Mouse (Mus musculus) granulocyte monocyte progenitor cell, adult 5-6 weeks (primary cell): ENCODE results near the gene Tsr2. TPM values are rescaled to one million over a fixed set of nuclear protein-coding genes. Genes with fewer than 3 reads are reported as not detected.

Experiments
- ATAC-seq: replicated peaks from 2 replicates; pipeline ENCODE4 v1.8.0; 2016; ENCODE audit warnings: mild to moderate bottlenecking, moderate TSS enrichment, inconsistent platforms; ENCODE audit not compliant: poor library complexity, severe bottlenecking
- total RNA-seq, 2 experiments: library from RNA; stranded (forward) in 1 of 2; stranded (reverse) in 1 of 2; fragments of 200-712, 200-1000 nt in 1 of 2; fragments of >200 nt in 1 of 2; fragmentation: Nextera tagmentation in 1 of 2; gene quantifications; 2 replicates each; pipeline ENCODE4 v1.2.3; 2014 to 2017

The Tsr2 gene
- total RNA-seq, 2 experiments from 2014 or later = 27.9 to 50.2 TPM

DNA sequence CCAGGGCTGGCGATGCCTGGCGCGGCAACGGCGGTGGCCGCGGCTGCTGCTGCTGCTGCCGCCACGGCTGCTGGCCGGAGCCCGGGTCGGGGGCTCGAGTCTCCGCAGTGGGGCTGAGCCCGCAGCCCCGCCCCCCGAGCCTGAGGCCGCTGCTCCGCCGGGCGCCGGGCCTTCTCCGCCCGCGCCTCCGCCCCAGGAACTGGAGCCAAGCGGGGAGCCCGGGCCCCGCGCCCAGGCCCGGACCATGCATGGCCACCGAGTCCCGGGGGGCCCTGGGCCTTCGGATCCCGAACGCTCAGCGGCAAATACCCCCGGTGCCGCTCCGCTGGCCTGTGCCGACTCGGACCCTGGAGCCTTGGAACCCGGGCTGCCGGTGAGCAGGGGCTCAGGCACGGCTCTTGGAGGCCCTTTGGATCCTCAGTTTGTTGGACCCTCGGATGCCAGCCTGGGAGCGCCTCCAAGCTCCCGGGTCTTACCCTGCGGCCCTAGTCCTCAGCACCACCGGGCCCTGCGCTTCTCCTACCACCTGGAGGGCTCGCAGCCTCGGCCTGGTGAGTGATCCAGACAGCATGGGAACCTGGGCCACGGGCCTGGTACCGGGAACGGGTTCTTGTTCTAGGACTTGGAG lies 48.8 kb downstream of the Tsr2 start:
- ATAC-seq = peak; percentile 25

DNA sequence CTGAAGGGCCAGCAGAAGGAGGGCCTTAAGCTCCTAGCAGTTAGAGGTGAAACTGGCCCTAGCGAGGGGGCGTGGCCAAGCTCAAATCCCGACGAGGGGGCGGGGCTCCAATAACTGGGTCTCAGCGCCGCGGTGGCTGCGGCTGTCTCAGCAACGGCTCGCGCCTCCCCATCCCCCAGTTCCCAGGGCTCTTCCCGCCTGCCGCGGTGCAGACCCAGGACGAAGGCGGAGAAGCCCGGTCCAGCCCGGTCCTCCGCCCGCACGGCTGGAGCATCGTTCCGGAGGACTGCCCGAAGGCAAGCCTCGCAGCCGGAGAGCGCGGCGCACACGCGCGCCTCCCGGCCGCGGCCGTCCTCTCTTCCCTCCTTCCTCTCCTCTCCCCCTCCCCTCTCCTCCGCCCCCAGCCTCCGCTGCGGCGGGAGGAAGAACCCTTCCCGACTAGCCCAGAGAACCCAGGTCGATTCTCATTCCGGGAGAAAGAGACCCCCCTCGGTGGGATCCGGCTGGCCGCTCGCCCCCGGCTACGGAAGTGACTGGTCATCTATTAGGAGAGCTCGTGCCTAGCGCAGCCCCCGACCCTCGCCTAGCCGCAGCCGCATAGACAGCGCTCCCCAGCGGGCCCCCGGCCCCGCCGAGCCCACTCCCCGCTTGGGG lies 49.4 kb downstream of the Tsr2 start:
- peak; percentile 85 for ATAC-seq

GRCm38 (mm10) chrX:151046321-151046720 lies 50.0 kb downstream of the Tsr2 start:
- ATAC-seq = no peak

- no peak for ATAC-seq
Measured at GRCm38 (mm10) chrX:151045850-151046249, 50.5 kb downstream of the Tsr2 start, which contains the start of gene Fgd1. Gene Fgd1, plus strand, starts transcription at chrX:151046150.

DNA sequence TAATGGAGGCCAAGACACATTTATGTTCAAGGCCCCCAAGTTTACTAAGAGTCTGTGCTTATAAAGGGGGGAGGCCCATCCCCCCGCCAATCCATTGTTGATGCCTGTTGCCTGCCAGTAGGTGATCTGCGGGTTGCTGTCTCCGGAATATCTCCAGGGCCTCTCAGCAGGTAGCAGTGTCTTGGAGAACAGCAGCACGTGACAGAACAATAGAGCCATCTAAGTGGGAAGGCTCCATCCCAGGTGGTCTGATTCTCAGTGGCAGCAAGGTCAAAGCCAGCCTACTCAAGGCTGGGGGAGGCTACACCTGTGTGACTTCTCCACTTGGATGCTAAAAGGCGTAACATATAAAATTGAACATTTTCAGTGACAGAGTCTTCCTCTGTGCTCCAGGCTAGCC lies 55.1 kb downstream of the Tsr2 start:
- ATAC-seq = no peak

Other genes starting within 250 kb of the Tsr2 start
- 37.0 and 55.5 TPM in 2 replicates for gene Gnl3l, start 79.2 kb downstream of the Tsr2 start, total RNA-seq (2014; fragmentation: Nextera tagmentation)
- 46.9 and 47.9 TPM in 2 replicates for gene Gnl3l, start 79.2 kb downstream of the Tsr2 start, total RNA-seq (2017)
- 2.2 and 3.6 TPM in 2 replicates for gene Fgd1, start 50.4 kb downstream of the Tsr2 start, total RNA-seq (2014; fragmentation: Nextera tagmentation)
- 0.67 and 3.0 TPM in 2 replicates for gene Fgd1, start 50.4 kb downstream of the Tsr2 start, total RNA-seq (2017)
- not detected in 2 replicates for gene Wnk3, start 101.5 kb upstream of the Tsr2 start, total RNA-seq (2014; fragmentation: Nextera tagmentation)
- gene Wnk3, start 101.5 kb upstream of the Tsr2 start, total RNA-seq (2017) = not detected in 2 replicates
- gene Fam120c, start 247.6 kb upstream of the Tsr2 start, total RNA-seq (2014; fragmentation: Nextera tagmentation) = 5.9 and 6.4 TPM in 2 replicates
- 4.4 and 5.4 TPM in 2 replicates for gene Fam120c, start 247.6 kb upstream of the Tsr2 start, total RNA-seq (2017)